Mouse (Mus musculus): ENCODE measurements around the gene Nptx1. TPM values are rescaled to one million over a fixed set of nuclear protein-coding genes. Genes with fewer than 3 reads are reported as not detected.

Gene Nptx1
- polyA plus RNA-seq, 1 experiment from 2014 or later, result 10.2 TPM

DNA sequence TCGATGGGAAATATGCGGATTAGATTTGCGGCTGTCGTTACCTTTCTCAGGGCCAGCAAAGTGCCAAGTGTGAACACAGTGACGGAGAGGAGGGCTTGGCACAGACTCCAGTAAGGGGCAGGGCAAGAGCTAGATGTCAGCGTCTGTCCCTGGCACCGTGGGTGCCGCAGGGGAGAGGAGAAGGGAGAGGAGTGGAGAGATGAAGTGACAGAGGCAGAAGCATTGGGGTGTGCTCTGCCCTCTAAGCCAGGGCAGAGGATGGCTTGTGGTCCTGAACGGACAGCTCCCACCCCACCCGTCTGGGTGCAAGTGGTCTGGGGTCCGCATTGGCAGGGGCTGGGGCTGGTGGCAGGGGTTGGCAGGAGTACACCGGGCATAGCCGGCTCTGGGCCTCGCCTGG is 7.6 kb downstream of the Nptx1 start:
- Histone ChIP-seq H3K9ac (replicated peaks) (no peak overlapping the region), H3K27me3 (peaks cover 11% of the 10 kb centered on the region), H3K4me3 (no peak overlapping the region), H3K27ac (replicated peaks) (no peak overlapping the region), H3K9me3 (no peaks in the 10 kb centered on the region), H3K36me3 (no peaks in the 10 kb centered on the region), H3K4me2 (replicated peaks) (no peak overlapping the region), H3K4me1 (peaks cover 29% of the 10 kb centered on the region)
- no peak for ATAC-seq (replicated peaks)
- WGBS, result 26% methylated on average over 14 of the region's 14 CpGs

DNA sequence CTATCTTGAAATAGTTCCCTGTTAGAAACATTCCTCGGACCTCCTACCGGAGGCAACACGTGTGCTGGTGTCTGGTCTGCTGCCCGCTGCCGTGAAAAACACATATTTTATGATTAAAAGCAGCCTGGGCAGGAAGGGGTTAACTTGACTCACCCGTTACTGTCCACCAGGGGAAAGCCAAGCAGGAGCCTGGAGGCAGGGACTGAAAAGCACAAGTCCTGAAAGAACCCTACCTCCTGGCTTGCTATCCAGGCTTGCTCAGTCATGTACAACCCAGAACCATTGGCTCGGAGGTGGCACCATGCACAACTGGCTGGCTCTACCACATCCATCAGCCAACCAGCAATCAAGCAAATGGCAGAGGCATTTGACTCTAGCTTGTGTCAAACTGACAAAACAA is 13.8 kb downstream of the Nptx1 start:
- Histone ChIP-seq H3K4me3 (no peak overlapping the region), H3K4me2 (replicated peaks) (no peak overlapping the region), H3K9ac (replicated peaks) (no peak overlapping the region), H3K4me1 (peaks cover 26% of the 10 kb centered on the region), H3K9me3 (no peaks in the 10 kb centered on the region), H3K27me3 (no peaks in the 10 kb centered on the region; the same call in 1 of the 2 replicates), H3K27ac (replicated peaks) (no peak overlapping the region), H3K36me3 (no peaks in the 10 kb centered on the region)
- WGBS, result 75% methylated on average over 7 of the region's 7 CpGs
- no peak for ATAC-seq (replicated peaks)

DNA sequence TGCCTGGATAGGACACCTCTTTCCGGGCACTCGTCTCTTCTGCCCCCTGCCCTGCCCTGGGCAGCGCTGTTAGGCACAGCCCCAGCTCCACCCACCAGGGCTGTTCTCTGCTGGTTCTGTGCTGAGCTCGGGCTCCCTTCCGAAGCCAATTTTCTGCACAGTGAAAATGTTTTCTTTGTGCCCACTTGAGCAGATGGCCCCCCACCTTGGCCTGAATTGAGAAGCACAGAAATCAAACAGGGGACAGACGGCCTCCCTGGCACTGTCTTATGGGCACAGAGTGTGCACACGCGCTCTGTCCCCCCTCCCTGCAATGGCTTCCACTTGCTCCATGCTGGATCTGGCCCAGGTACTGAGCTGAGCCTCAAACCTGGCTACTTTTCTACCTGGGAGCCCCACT is 15.1 kb downstream of the Nptx1 start:
- Histone ChIP-seq H3K9me3 (no peaks in the 10 kb centered on the region), H3K27ac (replicated peaks) (peak overlapping the region; percentile 46), H3K4me2 (replicated peaks) (no peak overlapping the region), H3K27me3 (no peaks in the 10 kb centered on the region; the same call in 1 of the 2 replicates), H3K36me3 (no peaks in the 10 kb centered on the region), H3K4me3 (no peak overlapping the region), H3K4me1 (peaks cover 26% of the 10 kb centered on the region), H3K9ac (replicated peaks) (no peak overlapping the region)
- WGBS, result 35% methylated on average over 8 of the region's 8 CpGs
- ATAC-seq (replicated peaks), result peak; percentile 73

DNA sequence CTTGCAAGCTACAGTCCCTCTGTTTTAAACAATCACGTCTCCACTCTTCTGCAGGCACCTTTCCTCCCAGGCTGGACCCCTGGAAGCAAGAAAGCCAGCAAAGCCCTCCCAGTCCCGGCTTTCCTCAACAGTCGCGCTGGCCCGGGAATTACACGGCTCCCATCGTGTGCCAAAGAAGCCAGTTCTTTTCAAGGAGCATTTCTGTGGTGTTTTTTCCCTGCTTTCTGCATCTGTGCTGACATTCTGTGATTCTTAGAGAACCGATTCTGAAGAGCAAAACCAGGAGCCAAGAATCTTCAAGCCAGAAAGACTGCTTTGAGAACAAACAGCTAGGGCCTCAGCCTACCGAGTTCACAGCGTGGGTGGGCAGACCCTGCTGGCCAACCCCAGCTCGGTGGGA is 18.6 kb downstream of the Nptx1 start:
- H3K9ac ChIP-seq (replicated peaks), result no peak overlapping the region
- no peak overlapping the region for H3K4me2 ChIP-seq (replicated peaks)
- no peaks in the 10 kb centered on the region for H3K27me3 ChIP-seq
- 51% methylated on average over 11 of the region's 11 CpGs for WGBS
- H3K27ac ChIP-seq (replicated peaks), result peak overlapping the region; percentile 89
- no peaks in the 10 kb centered on the region for H3K9me3 ChIP-seq
- no peak for ATAC-seq (replicated peaks)
- H3K36me3 ChIP-seq, result no peaks in the 10 kb centered on the region
- no peak overlapping the region for H3K4me3 ChIP-seq
- H3K4me1 ChIP-seq, result peaks cover 30% of the 10 kb centered on the region

DNA sequence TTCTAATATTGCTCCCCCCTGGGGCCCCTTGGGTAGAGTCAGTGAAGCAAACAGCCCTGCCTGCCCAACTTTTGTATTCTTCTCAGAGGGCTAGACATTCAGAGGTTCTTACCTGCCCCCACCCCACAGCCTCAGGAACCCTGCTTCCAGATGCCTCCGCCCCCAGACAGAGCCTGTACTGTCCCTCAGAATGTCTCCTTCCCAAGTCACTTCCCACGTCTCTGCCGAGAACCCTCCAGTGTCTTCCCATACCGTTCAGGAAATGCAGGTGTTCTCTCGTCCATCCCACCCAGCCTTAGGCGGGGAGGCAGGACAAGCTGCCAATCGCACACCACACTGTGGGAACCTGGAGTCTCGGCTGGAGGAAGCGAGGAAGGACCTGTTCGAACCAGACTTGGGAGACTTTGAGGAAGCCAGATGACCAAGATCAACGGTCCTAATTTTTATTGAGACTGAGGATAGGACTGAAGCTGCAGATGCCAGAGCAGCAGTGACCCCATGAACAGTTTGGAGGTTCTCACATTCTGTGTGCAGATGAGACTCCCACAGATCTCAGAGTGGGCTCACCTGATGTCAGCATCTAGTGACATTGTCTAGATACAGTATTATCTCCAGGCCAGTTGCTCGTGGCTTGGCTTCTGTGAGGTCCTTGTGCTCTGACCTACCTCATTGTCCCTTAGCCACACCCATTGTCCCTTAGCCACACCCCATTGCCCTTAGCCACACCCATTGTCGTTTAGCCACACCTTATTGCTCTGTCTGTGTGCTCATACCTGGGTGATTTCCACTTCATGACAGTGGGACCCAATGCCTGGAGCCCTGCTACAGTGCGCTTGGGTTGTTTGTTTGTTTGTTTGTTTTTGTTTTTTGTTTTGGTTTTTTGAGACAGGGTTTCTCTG is 21.2 kb downstream of the Nptx1 start:
- H3K27ac ChIP-seq (replicated peaks), result no peak overlapping the region
- no peak overlapping the region for H3K4me3 ChIP-seq
- H3K36me3 ChIP-seq, result no peaks in the 10 kb centered on the region
- no peak overlapping the region for H3K4me2 ChIP-seq (replicated peaks)
- H3K9me3 ChIP-seq, result no peaks in the 10 kb centered on the region
- no peak for ATAC-seq (replicated peaks)
- WGBS, result 85% methylated on average over 14 of the region's 14 CpGs
- H3K27me3 ChIP-seq, result no peaks in the 10 kb centered on the region
- H3K4me1 ChIP-seq, result peaks cover 15% of the 10 kb centered on the region
- H3K9ac ChIP-seq (replicated peaks), result no peak overlapping the region

DNA sequence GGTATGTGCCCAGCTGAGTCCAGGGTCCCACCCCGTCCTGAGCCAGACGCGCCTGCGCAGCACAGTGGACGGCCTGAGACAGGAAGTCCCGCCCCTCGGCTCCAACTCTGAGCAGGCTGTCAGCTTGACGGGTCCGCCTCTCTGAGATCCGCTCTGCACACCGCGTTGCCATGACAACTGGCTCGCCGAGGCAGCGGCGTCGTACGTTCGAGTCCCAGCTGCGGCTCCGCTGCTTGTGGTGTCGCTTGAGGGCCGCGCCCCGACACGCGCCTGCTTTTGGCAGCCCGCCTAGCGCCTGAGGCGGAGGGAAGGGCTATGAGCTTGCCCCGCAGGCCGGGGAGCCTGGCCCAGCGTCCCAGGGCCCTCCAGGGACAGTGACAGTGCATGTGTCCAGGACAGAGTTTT is 23.0 kb downstream of the Nptx1 start:
- H3K4me2 ChIP-seq (replicated peaks), result peak overlapping the region; percentile 48
- H3K9me3 ChIP-seq, result no peaks in the 10 kb centered on the region
- H3K4me1 ChIP-seq, result peaks cover 15% of the 10 kb centered on the region
- H3K36me3 ChIP-seq, result no peaks in the 10 kb centered on the region
- no peak overlapping the region for H3K9ac ChIP-seq (replicated peaks)
- no peak overlapping the region for H3K27ac ChIP-seq (replicated peaks)
- H3K4me3 ChIP-seq, result peak overlapping the region; percentile 34
- ATAC-seq (replicated peaks), result peak; percentile 95
- 3% methylated on average over 33 of the region's 33 CpGs for WGBS
- no peaks in the 10 kb centered on the region for H3K27me3 ChIP-seq

DNA sequence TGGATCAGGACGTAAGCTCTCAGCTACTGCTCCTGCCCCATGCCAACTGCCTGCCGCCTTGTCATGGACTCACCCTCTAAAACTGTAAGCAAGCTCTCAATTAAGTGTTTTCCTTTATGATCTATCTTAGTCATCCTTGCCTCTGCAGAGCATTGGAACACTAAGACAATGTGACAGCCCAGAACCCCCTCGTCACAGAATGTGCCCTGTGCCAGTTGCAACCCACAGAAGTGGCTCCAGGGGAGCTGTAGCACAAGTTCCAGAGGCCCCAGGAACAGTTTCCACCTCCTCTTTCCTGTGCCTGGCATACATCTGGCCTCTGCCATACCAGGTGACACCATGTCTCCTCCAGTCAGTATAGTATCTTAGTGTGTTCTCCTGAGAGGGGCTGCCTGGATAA is 24.2 kb downstream of the Nptx1 start:
- H3K27me3 ChIP-seq, result no peaks in the 10 kb centered on the region
- peaks cover 5% of the 10 kb centered on the region; the same call in 1 of the 2 replicates for H3K4me1 ChIP-seq
- no peak overlapping the region for H3K9ac ChIP-seq (replicated peaks)
- H3K9me3 ChIP-seq, result no peaks in the 10 kb centered on the region
- no peak for ATAC-seq (replicated peaks)
- no peak overlapping the region for H3K4me2 ChIP-seq (replicated peaks)
- no peaks in the 10 kb centered on the region for H3K36me3 ChIP-seq
- no peak overlapping the region for H3K4me3 ChIP-seq
- WGBS, result 82% methylated on average over 3 of the region's 3 CpGs
- H3K27ac ChIP-seq (replicated peaks), result no peak overlapping the region

DNA sequence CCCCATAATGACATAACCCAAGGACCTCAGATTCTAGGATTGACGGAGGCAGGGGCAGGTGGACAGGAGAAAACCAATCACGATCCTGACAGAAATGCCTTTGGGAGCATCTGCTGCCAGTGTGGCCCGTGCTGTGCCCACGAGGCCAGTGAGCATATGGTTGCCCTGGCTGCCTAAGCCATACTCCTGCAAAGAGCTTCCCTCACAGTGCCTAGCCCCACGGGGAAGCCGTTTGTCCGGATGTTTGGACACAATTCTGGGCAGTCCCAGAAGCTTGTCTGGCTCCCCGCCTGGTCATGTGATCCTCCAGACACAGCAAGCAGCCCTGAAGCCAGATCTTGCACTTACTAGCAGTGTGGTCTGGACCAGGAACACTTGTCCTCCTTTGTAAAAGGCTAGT is 24.8 kb downstream of the Nptx1 start:
- Histone ChIP-seq H3K4me1 (peaks cover 4% of the 10 kb centered on the region; the same call in 1 of the 2 replicates), H3K27ac (replicated peaks) (no peak overlapping the region), H3K4me3 (no peak overlapping the region), H3K9ac (replicated peaks) (no peak overlapping the region), H3K9me3 (no peaks in the 10 kb centered on the region), H3K36me3 (no peaks in the 10 kb centered on the region), H3K27me3 (no peaks in the 10 kb centered on the region), H3K4me2 (replicated peaks) (no peak overlapping the region)
- no peak for ATAC-seq (replicated peaks)
- WGBS, result 70% methylated on average over 8 of the region's 8 CpGs

DNA sequence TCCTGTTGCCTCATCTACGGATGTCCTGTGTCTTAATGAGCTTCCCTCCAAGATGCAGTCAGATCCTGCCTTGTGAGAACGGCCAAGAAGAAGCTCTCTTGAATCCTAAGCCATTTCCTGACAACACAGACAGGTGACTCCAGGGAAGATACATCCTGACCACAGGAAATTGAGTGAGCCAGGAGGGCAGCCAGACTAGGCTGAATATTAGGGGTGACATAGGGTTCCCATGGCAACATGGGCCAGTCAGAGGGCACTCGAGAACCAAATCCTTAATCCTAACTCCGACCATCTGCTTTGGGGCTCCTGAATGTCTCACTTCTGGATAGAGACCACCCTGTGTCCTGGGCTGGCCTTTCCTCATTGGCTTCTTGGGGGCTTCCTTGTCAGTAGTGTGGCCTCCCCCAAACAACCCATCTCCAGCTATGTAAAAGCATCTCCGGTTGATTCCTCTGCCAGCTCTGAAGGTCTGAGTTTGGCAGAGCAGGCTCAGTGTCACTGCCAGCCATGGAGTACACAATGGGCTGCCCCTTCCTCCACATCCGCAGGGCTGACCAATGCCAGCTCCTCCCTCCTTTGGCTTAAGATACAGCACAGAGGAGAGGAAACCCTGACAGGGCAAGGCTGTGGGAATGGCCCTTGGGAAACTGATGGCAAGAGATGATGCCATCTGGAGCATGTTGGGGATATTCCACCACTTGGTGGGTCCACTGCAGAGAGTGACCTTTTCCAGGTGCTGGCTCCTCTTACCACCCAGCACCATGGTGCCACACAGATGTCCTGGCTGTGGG is 25.4 kb downstream of the Nptx1 start:
- no peak overlapping the region for H3K9ac ChIP-seq (replicated peaks)
- H3K4me1 ChIP-seq, result peaks cover 10% of the 10 kb centered on the region
- 84% methylated on average over 6 of the region's 6 CpGs for WGBS
- no peak overlapping the region for H3K4me3 ChIP-seq
- no peaks in the 10 kb centered on the region for H3K9me3 ChIP-seq
- ATAC-seq (replicated peaks), result no peak
- H3K4me2 ChIP-seq (replicated peaks), result no peak overlapping the region
- H3K27ac ChIP-seq (replicated peaks), result no peak overlapping the region
- H3K27me3 ChIP-seq, result no peaks in the 10 kb centered on the region
- no peaks in the 10 kb centered on the region for H3K36me3 ChIP-seq

DNA sequence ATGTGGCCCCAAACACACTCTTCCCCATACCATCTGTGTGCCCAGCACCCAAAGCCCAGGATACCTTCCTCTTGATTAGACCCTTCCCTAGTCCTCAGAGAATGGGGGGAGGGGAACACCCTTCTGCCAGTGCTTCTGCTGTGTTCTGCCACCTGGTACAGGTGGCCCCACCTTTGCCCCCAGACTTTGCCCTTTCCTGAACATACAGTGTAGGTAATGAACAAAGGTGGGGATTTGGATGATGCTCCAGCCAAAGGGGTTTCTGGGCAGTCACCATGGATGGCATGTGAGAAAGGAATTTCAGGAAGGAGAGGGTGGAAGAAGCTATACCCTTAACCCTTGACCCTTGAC is 26.9 kb downstream of the Nptx1 start:
- Histone ChIP-seq H3K9me3 (no peaks in the 10 kb centered on the region), H3K4me1 (peaks cover 24% of the 10 kb centered on the region), H3K27me3 (no peaks in the 10 kb centered on the region), H3K4me2 (replicated peaks) (no peak overlapping the region), H3K9ac (replicated peaks) (no peak overlapping the region), H3K36me3 (no peaks in the 10 kb centered on the region), H3K27ac (replicated peaks) (no peak overlapping the region), H3K4me3 (no peak overlapping the region)
- ATAC-seq (replicated peaks), result no peak

DNA sequence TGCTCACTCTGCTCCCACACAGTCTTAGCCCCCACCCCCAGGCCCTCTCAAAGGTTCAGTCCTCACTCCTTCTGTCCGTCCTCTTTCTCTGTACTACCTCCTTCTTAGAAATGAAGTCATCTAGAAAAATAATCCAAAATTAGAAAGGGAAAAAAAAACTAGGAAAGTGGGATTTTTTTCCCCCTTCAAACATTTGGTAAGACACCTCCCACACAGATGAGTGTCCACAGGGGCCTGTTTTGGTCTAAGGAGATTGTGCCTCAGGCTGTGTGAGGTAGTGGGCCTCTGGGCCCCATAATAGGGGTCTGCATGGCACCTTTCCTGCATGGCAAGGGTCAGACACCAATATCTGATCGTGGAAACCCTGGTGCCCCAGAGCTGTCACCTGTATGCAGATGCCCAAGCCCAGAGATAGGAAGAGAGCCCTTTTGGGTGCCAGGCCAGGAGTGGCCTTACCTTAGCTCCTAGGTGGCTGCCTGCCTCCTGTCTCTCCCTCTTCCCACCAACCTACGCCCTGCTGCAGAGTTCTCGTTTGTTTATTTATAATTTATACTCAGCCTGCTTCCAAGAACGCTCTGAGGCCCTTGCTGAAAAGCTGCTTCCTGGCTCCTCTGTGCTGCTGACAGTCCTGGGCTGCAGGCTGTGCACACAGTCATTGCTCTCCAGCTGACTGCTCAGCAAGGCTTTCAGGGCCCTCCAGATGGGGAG is 27.4 kb downstream of the Nptx1 start:
- Histone ChIP-seq H3K27ac (replicated peaks) (no peak overlapping the region), H3K36me3 (no peaks in the 10 kb centered on the region), H3K4me2 (replicated peaks) (no peak overlapping the region), H3K9me3 (no peaks in the 10 kb centered on the region), H3K4me1 (peaks cover 29% of the 10 kb centered on the region), H3K4me3 (no peak overlapping the region), H3K27me3 (no peaks in the 10 kb centered on the region), H3K9ac (replicated peaks) (no peak overlapping the region)
- WGBS, result 79% methylated on average over 5 of the region's 5 CpGs
- ATAC-seq (replicated peaks), result no peak

DNA sequence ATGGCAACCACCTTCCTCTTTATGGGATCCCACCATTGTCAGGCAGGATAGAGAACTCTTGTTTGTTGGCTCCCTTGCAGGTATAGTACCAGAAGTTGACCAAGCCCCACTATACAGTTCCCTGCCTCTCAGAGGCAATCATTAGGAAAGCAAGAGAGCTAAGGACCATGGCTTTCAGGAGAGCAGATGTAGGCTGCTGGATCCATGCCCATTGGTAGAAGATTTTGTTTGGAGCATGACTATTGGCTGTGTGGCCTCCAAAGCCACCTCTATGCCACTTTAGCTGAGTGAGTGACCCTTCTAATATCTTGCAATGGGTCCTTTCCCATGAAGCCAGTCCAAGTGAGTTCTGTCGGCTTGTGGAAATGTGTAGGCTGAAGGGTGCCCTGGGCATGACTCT is 28.2 kb downstream of the Nptx1 start:
- Histone ChIP-seq H3K9ac (replicated peaks) (no peak overlapping the region), H3K27ac (replicated peaks) (no peak overlapping the region), H3K27me3 (no peaks in the 10 kb centered on the region), H3K4me1 (peaks cover 34% of the 10 kb centered on the region), H3K9me3 (no peaks in the 10 kb centered on the region), H3K4me2 (replicated peaks) (no peak overlapping the region), H3K36me3 (no peaks in the 10 kb centered on the region), H3K4me3 (no peak overlapping the region)
- no peak for ATAC-seq (replicated peaks)
- 100% methylated on average over 1 of the region's 1 CpGs for WGBS
